Mouse (Mus musculus): ENCODE data around the gene Ppp2r5e. TPM values are rescaled to one million over a fixed set of nuclear protein-coding genes. Genes with fewer than 3 reads are reported as not detected.

Ppp2r5e gene
- polyA plus RNA-seq, 1 experiment from 2014 or later = 19.6 TPM

DNA sequence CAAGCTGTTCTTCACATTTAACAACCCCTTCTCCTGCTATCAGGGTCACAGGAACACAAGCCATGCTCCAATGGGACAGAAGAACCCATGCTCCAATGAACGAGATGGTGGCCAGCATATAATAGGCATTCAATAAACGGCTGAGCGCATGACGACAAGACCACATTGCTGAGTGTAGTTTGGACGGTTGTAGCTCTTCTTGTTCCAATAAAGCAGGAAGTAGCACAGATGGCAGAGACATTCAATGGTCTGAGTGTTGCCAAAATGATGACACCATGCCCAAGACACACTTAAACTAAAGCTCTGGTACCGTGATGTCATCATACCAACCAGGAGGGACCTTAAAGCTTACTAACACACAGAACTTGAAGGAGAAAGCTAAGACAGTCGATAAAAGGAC lies 16.7 kb upstream of the Ppp2r5e start:
- no peak for ATAC-seq (ENCODE audit: low read depth)
- Histone ChIP-seq H3K4me1 (replicated peaks) (0 out of 2 replicates have a peak, but pooled peaks cover 5% of the 10 kb centered on the region), H3K36me3 (no peaks in the 10 kb centered on the region), H3K4me2 (no peak overlapping the region), H3K4me3 (no peak overlapping the region), H3K9ac (no peak overlapping the region), H3K27ac (replicated peaks) (no peak overlapping the region), H3K9me3 (no peaks in the 10 kb centered on the region), H3K27me3 (peaks cover 3% of the 10 kb centered on the region; the same call in 1 of the 2 replicates)
- WGBS = 78% methylated on average over 7 of the region's 7 CpGs

DNA sequence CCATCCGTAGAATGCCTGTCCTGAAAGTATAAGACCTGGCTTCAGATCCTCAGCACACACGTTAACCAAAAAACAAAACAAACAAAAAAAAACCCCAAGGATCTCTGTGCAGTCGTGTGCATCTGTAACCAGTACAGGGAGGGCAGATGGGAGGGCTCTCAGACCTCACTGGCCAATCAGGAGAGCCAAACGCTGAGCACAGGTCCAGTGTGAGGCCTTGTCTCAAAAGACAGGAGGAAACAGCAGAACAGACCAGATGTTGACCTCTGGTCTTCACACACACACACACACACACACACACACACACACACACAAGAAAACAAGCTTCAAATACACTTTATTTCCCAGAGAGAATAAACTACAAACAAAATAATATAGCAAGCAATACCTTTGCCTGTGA lies 3.4 kb upstream of the Ppp2r5e start:
- Histone ChIP-seq H3K4me3 (no peak overlapping the region), H3K4me1 (replicated peaks) (peaks cover 8% of the 10 kb centered on the region), H3K9ac (no peak overlapping the region), H3K36me3 (no peaks in the 10 kb centered on the region), H3K27me3 (no peaks in the 10 kb centered on the region), H3K27ac (replicated peaks) (no peak overlapping the region), H3K4me2 (no peak overlapping the region), H3K9me3 (no peaks in the 10 kb centered on the region)
- 21% methylated on average over 4 of the region's 4 CpGs for WGBS
- ATAC-seq (ENCODE audit: low read depth) = no peak

DNA sequence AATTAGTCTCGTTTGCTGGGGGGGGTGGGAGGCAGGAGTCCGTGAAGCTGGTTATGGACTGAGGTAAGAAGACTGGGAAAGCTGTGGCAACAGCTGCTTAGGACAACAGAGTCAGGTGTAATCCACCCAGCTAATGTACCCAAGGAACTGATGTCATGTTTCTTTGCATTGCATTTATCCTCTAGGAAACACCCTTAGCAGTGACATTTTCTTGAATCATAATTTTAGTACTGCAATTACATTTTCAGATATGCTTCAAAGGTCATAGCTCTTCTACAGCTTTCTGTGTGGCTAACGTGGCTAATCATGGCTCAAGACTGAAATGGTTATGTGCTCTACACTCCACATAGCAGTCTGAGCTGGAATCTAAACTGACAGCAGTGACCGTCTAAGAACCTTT lies 2.9 kb upstream of the Ppp2r5e start:
- no peak overlapping the region for H3K9ac ChIP-seq
- H3K4me1 ChIP-seq (replicated peaks) = peaks cover 13% of the 10 kb centered on the region
- H3K27me3 ChIP-seq = no peaks in the 10 kb centered on the region
- ATAC-seq (ENCODE audit: low read depth) = no peak
- no peak overlapping the region for H3K4me3 ChIP-seq
- no peak overlapping the region for H3K4me2 ChIP-seq
- no peak overlapping the region for H3K27ac ChIP-seq (replicated peaks)
- H3K36me3 ChIP-seq = no peaks in the 10 kb centered on the region
- no peaks in the 10 kb centered on the region for H3K9me3 ChIP-seq
- WGBS = 73% methylated on average over 4 of the region's 4 CpGs

DNA sequence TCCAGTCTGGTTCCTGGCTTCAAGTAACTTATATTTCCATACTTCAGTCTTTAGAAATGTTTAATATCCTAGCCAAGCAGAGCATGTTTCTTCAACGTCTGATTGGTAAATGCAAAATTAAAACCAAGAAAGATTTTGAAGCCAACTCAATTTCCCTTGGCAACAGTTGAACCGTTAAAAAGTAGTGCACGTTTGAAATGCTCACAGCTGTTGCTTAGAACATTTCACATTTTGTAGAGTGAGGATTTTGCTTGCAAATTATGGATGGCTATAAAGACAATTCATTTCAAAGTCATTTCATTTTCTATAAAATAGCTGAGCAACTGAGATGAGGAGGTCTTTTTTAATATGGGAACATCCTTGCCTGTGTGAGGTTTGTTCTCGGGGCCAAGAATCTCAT lies 1.7 kb upstream of the Ppp2r5e start:
- H3K9ac ChIP-seq = no peak overlapping the region
- H3K9me3 ChIP-seq = no peaks in the 10 kb centered on the region
- H3K4me2 ChIP-seq = no peak overlapping the region
- H3K4me3 ChIP-seq = no peak overlapping the region
- H3K27me3 ChIP-seq = no peaks in the 10 kb centered on the region
- WGBS = 89% methylated on average over 4 of the region's 4 CpGs
- no peak for ATAC-seq (ENCODE audit: low read depth)
- H3K36me3 ChIP-seq = peaks cover 6% of the 10 kb centered on the region
- H3K27ac ChIP-seq (replicated peaks) = no peak overlapping the region
- peaks cover 24% of the 10 kb centered on the region for H3K4me1 ChIP-seq (replicated peaks)

DNA sequence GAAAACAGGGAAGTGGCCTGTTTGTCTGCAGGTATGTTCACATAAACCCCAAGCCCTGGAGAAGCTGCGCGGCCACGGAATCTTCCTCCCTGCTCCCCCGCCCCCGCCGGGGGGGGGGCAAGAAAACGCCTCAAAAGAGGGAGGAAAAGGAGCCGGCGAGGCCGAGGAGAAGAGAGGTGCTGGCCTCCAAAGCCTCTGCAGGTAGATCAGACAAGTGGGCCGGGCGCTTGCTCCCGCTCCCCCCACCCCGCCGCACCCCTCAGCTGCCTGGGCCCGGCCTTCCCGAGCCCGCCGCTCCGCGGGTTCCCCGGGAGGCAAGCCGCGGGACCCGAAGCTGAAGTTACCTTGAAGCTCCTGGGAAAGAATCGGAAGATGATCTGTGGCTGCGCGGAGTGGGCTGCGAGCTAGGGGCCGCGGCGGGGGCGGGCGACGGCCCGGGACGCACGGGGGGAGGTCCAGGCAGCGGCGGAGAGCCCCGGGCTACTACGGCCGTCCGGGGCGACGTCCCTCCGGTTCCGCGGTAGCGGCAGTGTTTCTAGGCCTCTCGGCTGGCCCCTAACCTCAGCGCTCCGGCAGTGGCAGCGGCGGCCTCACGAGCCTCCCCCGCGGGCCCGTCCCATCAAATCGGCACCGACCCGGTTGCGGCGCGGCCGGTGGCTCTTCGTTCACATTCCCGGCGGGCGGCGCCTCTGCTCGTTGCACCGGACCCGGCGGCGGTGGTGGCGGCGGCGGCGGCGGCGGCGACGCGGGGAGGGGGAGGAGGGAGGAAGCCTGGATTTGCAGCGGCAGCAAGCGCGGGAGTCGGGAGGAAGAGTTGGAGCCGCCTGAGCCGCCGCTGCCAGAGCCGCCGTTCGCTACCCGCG lies 523 bp downstream of the Ppp2r5e start:
- H3K4me1 ChIP-seq (replicated peaks) = peaks cover 24% of the 10 kb centered on the region
- peak; percentile 41 for ATAC-seq (ENCODE audit: low read depth)
- under 1% methylated on average over 93 of the region's 97 CpGs for WGBS
- peaks cover 22% of the 10 kb centered on the region for H3K36me3 ChIP-seq
- peak overlapping the region; percentile 86 for H3K4me2 ChIP-seq
- H3K9me3 ChIP-seq = no peaks in the 10 kb centered on the region
- H3K4me3 ChIP-seq = peak overlapping the region; percentile 100
- no peaks in the 10 kb centered on the region for H3K27me3 ChIP-seq
- H3K9ac ChIP-seq = peak overlapping the region; percentile 98
- peak overlapping the region; percentile 98 for H3K27ac ChIP-seq (replicated peaks)

DNA sequence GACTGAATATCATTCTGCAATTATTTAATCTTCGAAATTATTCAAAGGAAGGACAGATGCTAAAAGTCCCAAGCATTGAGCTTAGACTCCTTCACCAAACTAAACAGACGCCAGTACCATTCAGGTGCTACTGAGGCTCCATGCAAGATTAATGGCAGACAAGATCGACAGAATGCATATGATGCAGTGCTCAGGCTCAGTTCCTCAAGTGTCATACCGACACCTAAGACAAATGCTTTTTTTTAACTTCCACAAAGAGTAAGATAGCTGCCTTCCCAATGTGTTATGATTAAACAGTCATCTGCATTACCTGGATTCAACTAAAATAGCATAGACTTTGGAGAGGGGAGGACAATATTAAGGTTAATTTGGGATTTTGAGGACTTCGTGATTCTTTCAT lies 1.6 kb downstream of the Ppp2r5e start:
- WGBS = 42% methylated on average over 5 of the region's 5 CpGs
- Histone ChIP-seq H3K4me3 (peak overlapping the region; percentile 100), H3K27me3 (no peaks in the 10 kb centered on the region), H3K27ac (replicated peaks) (no peak overlapping the region), H3K36me3 (peaks cover 34% of the 10 kb centered on the region), H3K4me1 (replicated peaks) (peaks cover 24% of the 10 kb centered on the region), H3K9me3 (no peaks in the 10 kb centered on the region), H3K9ac (peak overlapping the region; percentile 98), H3K4me2 (peak overlapping the region; percentile 86)
- no peak for ATAC-seq (ENCODE audit: low read depth)

DNA sequence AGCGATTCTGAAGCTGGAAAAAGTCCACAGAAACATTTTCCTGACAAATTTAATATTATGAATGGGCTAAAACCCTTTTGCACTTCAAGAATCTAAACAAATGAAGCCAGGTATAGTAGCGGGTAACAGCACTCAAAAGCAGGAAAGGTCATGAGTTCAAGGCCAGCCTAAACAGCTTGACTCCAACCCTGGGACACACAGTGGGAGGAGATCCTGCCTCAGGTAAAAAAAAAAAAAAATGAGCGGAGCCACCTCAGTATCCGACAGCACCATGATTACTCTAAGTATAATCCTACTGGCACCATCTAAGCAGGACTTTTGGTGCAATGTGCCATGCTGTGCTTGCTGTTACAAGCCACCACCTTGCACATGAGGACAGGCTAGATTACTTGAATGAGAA lies 2.2 kb downstream of the Ppp2r5e start:
- 77% methylated on average over 4 of the region's 4 CpGs for WGBS
- no peak overlapping the region for H3K9ac ChIP-seq
- H3K27ac ChIP-seq (replicated peaks) = no peak overlapping the region
- peak overlapping the region; percentile 86 for H3K4me2 ChIP-seq
- ATAC-seq (ENCODE audit: low read depth) = no peak
- no peaks in the 10 kb centered on the region for H3K27me3 ChIP-seq
- no peaks in the 10 kb centered on the region for H3K9me3 ChIP-seq
- peak overlapping the region; percentile 14; the same call in 1 of the 2 replicates for H3K4me3 ChIP-seq
- H3K36me3 ChIP-seq = peaks cover 38% of the 10 kb centered on the region
- H3K4me1 ChIP-seq (replicated peaks) = peaks cover 24% of the 10 kb centered on the region

DNA sequence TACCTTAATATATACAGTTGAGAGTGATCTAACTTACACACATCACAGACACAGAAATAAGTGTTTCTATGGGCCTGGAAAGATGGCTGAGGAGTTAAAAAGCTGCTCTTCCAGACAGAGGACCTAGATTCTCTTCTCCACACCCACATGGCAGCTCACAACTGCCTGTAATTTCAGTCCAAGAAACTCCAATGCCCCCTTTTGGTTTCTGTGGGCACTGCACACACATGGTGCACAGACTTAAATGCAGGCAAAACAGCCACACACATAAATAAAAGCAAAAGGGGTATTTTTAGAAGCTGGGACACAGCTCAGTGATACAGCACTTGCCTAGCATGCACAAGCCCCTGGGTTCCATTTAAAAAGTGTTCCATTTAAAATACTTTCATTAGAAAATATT lies 8.5 kb downstream of the Ppp2r5e start:
- Histone ChIP-seq H3K9me3 (no peaks in the 10 kb centered on the region), H3K4me1 (replicated peaks) (no peaks in the 10 kb centered on the region), H3K4me3 (no peak overlapping the region), H3K36me3 (peaks cover 51% of the 10 kb centered on the region), H3K27me3 (no peaks in the 10 kb centered on the region), H3K27ac (replicated peaks) (no peak overlapping the region), H3K9ac (no peak overlapping the region), H3K4me2 (no peak overlapping the region)
- no peak for ATAC-seq (ENCODE audit: low read depth)

DNA sequence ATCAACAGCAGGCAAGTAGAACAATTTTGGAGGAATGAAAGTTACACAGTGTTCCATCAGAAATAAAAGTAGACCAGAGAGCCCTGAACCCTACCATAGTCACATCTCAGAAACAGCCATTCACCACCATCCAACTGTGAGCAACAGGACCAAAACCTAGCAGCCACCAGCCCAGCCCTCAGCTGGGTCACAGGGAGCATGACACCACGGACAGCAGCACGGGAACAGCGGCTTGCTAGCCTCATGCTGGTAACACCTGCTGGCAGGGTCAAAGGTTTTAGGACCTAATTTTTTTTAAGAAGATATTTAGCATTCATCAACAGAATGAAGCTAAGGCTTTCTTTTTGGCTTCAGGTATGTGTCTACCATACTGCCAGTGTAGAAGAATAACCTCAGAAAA lies 12.3 kb downstream of the Ppp2r5e start:
- H3K4me1 ChIP-seq (replicated peaks) = no peaks in the 10 kb centered on the region
- 74% methylated on average over 3 of the region's 3 CpGs for WGBS
- no peak overlapping the region for H3K27ac ChIP-seq (replicated peaks)
- H3K27me3 ChIP-seq = no peaks in the 10 kb centered on the region
- H3K36me3 ChIP-seq = peaks cover 24% of the 10 kb centered on the region
- ATAC-seq (ENCODE audit: low read depth) = no peak
- H3K9ac ChIP-seq = no peak overlapping the region
- no peak overlapping the region for H3K4me3 ChIP-seq
- H3K9me3 ChIP-seq = no peaks in the 10 kb centered on the region
- no peak overlapping the region for H3K4me2 ChIP-seq

DNA sequence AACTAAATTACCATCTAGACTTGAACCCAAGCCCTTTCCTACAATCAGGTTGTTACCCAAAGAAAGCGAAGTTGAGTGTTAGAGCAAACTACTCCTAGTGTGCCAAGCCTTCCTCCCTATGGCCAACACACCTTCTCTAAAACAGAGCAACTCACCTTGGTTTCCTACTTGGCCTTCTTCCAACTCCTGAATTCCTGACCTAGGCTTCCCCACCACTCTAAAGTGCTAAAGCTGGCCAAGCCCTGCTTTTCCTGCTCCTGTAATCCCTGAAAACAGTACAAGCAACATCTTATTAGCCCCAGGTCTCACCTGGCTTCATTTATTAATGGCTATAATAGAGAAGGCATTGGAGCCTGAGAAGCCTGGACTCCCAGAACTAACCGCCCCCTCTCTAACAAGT lies 17.0 kb downstream of the Ppp2r5e start:
- H3K4me2 ChIP-seq = no peak overlapping the region
- H3K9ac ChIP-seq = no peak overlapping the region
- peaks cover 5% of the 10 kb centered on the region; the same call in 1 of the 2 replicates for H3K4me1 ChIP-seq (replicated peaks)
- H3K27me3 ChIP-seq = no peaks in the 10 kb centered on the region
- WGBS = 93% methylated on average over 2 of the region's 2 CpGs
- ATAC-seq (ENCODE audit: low read depth) = no peak
- no peaks in the 10 kb centered on the region for H3K9me3 ChIP-seq
- H3K36me3 ChIP-seq = peaks cover 8% of the 10 kb centered on the region
- no peak overlapping the region for H3K4me3 ChIP-seq
- no peak overlapping the region for H3K27ac ChIP-seq (replicated peaks)

DNA sequence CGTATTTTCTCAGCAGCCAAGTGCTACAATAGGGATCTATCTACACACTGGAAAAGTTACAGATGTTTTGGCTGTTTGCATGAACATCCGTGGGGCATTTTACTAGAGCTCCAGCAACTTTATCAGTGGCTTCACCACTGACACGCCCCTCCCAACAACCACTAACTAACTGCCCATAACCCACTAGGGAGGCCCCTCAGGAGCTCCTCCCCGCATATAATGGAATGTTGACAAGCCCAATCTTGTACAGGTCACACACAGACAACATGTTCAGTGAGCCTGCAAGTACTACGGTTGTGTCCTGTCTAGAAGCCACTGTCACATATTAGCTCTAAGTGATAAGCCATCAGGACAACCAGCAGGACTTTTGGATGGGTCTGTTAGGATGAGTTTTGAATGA lies 18.8 kb downstream of the Ppp2r5e start:
- Histone ChIP-seq H3K4me1 (replicated peaks) (peaks cover 10% of the 10 kb centered on the region), H3K9ac (no peak overlapping the region), H3K9me3 (no peaks in the 10 kb centered on the region), H3K36me3 (peaks cover 4% of the 10 kb centered on the region; the same call in 1 of the 2 replicates), H3K27me3 (no peaks in the 10 kb centered on the region), H3K4me2 (no peak overlapping the region), H3K4me3 (no peak overlapping the region), H3K27ac (replicated peaks) (no peak overlapping the region)
- no peak for ATAC-seq (ENCODE audit: low read depth)
- WGBS = 91% methylated on average over 5 of the region's 5 CpGs

DNA sequence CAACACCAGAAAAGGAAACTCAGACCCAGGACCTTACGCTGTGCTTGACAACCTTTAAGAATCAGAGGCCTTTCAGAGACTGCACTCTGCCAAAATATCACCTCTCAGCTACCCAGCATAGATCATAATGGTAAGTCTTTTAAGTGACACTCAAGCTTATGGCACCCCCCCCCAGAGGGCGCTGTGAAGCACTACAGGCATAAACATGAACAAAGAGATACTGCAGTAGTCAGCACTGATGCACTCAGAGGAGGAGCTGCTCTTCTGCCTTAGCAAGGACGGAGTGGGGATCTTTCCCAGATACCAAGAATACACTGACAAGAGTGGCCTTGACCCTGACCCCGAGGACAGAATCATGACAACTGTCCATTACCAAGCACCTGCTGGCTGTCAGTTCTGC lies 23.8 kb downstream of the Ppp2r5e start:
- no peaks in the 10 kb centered on the region for H3K27me3 ChIP-seq
- WGBS = 72% methylated on average over 4 of the region's 4 CpGs
- no peaks in the 10 kb centered on the region for H3K36me3 ChIP-seq
- H3K4me1 ChIP-seq (replicated peaks) = peaks cover 33% of the 10 kb centered on the region
- H3K4me3 ChIP-seq = no peak overlapping the region
- H3K9me3 ChIP-seq = no peaks in the 10 kb centered on the region
- no peak overlapping the region for H3K9ac ChIP-seq
- no peak overlapping the region for H3K4me2 ChIP-seq
- no peak overlapping the region for H3K27ac ChIP-seq (replicated peaks)
- ATAC-seq (ENCODE audit: low read depth) = no peak

DNA sequence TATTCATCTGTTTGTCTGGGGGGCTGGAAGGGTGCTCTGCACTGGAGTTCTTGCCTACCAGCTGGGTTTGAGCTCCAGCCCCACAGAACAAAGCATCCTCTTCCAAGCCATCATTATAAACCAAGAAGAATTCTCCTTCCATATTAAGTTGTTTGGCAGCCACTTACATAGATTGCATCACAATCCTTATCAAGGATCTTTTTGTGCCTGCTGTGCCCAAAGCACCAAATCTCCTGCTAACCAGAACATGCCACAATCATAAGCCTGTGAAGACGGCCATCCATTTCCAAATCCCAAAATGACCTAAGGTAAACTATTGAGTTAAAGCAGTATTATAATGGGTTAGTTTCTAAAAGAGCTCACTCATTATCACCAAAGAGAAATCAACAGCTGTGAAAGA lies 25.9 kb downstream of the Ppp2r5e start:
- no peaks in the 10 kb centered on the region for H3K9me3 ChIP-seq
- WGBS = 76% methylated on average over 1 of the region's 1 CpGs
- H3K27ac ChIP-seq (replicated peaks) = no peak overlapping the region
- H3K9ac ChIP-seq = no peak overlapping the region
- H3K27me3 ChIP-seq = no peaks in the 10 kb centered on the region
- no peak overlapping the region for H3K4me3 ChIP-seq
- no peaks in the 10 kb centered on the region for H3K36me3 ChIP-seq
- H3K4me1 ChIP-seq (replicated peaks) = peaks cover 30% of the 10 kb centered on the region
- no peak for ATAC-seq (ENCODE audit: low read depth)
- no peak overlapping the region for H3K4me2 ChIP-seq
